Mouse (Mus musculus): ENCODE measurements at regions not wholly inside any gene's neighbourhood (a gene's known extent, or its start where the extent isn't known, plus 50 kb on each side); places are given as distances from the start of the nearest gene placed in this dataset.

DNA sequence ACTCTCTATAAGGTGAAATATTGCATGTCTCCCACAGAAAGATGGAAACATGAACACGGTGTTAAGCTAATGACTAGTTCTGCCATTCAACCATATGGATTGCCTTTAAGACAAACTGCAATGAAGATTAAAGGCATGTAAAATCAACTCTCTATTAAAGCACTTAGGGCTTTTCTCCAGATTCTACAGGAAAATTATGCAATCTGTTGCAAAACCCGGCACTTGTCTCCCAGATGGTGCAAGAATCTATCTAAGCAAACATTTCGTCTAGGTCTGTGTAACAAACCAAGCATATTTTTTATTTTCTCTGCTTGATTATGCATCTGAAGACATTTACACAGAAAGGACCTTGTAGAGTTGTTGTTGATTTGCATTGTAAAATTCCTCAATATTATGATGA is 1682.9 kb downstream of the Cdh8 start:
- no peak for DNase-seq (ENCODE audit: low spot score)
- Histone ChIP-seq H3K36me3 (ENCODE audit: insufficient read depth, low read length) (no peaks in the 10 kb centered on the region), H3K9ac (replicated peaks; ENCODE audit: low read length) (no peak overlapping the region), H3K4me1 (ENCODE audit: insufficient read depth, low read length) (no peaks in the 10 kb centered on the region), H3K4me2 (ENCODE audit: low read depth, low read length) (no peak overlapping the region), H3K9me3 (ENCODE audit: low read length) (no peaks in the 10 kb centered on the region), H3K27ac (no peak overlapping the region), H3K4me3 (ENCODE audit: low read length) (no peak overlapping the region), H3K27me3 (ENCODE audit: insufficient read depth, low read length) (no peaks in the 10 kb centered on the region)
- no peak for ATAC-seq
- WGBS: 75% methylated on average over 3 of the region's 3 CpGs
- no peak for TF ChIP-seq CTCF (IDR thresholded peaks at IDR 0.05; ENCODE audit: low read depth)

DNA sequence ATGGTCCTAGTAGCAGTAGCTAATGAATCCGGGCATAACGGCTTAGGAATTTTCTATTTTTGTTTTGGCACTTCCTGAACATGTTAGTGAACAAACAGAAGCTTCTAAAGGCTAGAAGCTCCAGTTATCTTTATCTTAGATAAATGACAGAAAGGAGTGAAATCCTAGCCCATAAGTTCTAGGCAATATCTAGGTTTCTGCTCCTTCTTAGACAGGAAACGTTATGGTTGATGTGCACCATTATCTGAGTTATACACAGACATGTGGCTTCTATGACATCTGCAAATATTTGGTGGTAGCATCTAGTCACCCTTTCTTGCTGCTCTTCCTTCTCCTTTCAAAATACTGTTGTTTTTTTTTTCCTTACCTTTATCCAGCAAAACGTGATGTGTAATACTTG is 1693.6 kb downstream of the Cdh8 start:
- H3K27me3 ChIP-seq (ENCODE audit: insufficient read depth, low read length): no peaks in the 10 kb centered on the region
- H3K4me3 ChIP-seq (ENCODE audit: low read length): no peak overlapping the region
- no peaks in the 10 kb centered on the region for H3K4me1 ChIP-seq (ENCODE audit: insufficient read depth, low read length)
- H3K27ac ChIP-seq: no peak overlapping the region
- H3K36me3 ChIP-seq (ENCODE audit: insufficient read depth, low read length): no peaks in the 10 kb centered on the region
- no peak for TF ChIP-seq CTCF (IDR thresholded peaks at IDR 0.05; ENCODE audit: low read depth)
- WGBS: 88% methylated on average over 4 of the region's 4 CpGs
- ATAC-seq (no peak), DNase-seq (ENCODE audit: low spot score) (no peak)
- H3K9me3 ChIP-seq (ENCODE audit: low read length): no peaks in the 10 kb centered on the region
- H3K4me2 ChIP-seq (ENCODE audit: low read depth, low read length): no peak overlapping the region
- H3K9ac ChIP-seq (replicated peaks; ENCODE audit: low read length): no peak overlapping the region

DNA sequence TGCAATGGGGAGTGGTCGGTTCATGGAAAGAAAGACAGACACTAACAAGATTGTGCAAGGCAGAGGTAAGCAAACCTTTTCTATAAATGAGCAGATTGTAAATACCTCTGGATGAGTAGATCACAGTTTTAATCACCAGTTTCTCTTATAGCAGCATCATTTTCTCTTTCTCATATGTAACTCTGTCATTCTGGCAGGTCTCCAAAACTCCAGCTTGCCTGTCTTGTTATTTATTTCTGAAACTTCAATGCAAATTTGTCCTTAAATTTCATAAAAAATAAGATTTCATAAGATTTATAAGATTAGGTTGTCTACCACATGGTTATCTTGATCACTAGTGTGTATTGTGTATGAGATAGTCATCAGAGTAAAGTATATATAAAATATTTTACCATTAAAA is 1714.6 kb downstream of the Cdh8 start:
- Histone ChIP-seq H3K27me3 (ENCODE audit: insufficient read depth, low read length) (no peaks in the 10 kb centered on the region), H3K9me3 (ENCODE audit: low read length) (no peaks in the 10 kb centered on the region), H3K4me2 (ENCODE audit: low read depth, low read length) (no peak overlapping the region), H3K27ac (no peak overlapping the region), H3K9ac (replicated peaks; ENCODE audit: low read length) (no peak overlapping the region), H3K4me1 (ENCODE audit: insufficient read depth, low read length) (no peaks in the 10 kb centered on the region), H3K4me3 (ENCODE audit: low read length) (no peak overlapping the region), H3K36me3 (ENCODE audit: insufficient read depth, low read length) (no peaks in the 10 kb centered on the region)
- DNase-seq (ENCODE audit: low spot score): no peak
- no peak for ATAC-seq
- no peak for TF ChIP-seq CTCF (IDR thresholded peaks at IDR 0.05; ENCODE audit: low read depth)
- 97% methylated on average over 1 of the region's 1 CpGs for WGBS

DNA sequence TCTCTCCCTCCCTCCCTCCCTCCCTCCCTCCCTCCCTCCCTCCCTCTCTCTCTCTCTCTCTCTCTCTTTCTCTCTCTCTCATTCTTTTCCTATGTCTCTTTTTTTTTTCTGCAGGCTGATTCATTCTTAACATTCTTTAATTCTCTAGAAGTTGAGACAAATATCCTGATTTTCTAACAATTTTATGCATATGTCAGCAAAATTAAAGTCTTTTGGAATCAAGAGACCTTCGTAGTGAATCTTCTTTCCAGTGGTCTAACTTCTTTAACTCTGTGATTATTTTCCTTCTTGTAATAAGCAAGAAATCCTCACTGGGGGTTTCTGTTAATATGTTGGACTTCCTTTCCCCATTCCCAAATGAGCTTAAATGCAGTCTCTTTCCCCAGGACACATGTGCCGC is 1751.9 kb downstream of the Cdh8 start:
- DNase-seq (ENCODE audit: low spot score): no peak
- ATAC-seq: no peak
- Histone ChIP-seq H3K4me1 (ENCODE audit: insufficient read depth, low read length) (no peaks in the 10 kb centered on the region), H3K27ac (no peak overlapping the region), H3K27me3 (ENCODE audit: insufficient read depth, low read length) (no peaks in the 10 kb centered on the region), H3K36me3 (ENCODE audit: insufficient read depth, low read length) (no peaks in the 10 kb centered on the region), H3K4me3 (ENCODE audit: low read length) (no peak overlapping the region), H3K9me3 (ENCODE audit: low read length) (no peaks in the 10 kb centered on the region), H3K4me2 (ENCODE audit: low read depth, low read length) (no peak overlapping the region), H3K9ac (replicated peaks; ENCODE audit: low read length) (no peak overlapping the region)
- no peak for TF ChIP-seq CTCF (IDR thresholded peaks at IDR 0.05; ENCODE audit: low read depth)
- WGBS: 80% methylated on average over 2 of the region's 2 CpGs

DNA sequence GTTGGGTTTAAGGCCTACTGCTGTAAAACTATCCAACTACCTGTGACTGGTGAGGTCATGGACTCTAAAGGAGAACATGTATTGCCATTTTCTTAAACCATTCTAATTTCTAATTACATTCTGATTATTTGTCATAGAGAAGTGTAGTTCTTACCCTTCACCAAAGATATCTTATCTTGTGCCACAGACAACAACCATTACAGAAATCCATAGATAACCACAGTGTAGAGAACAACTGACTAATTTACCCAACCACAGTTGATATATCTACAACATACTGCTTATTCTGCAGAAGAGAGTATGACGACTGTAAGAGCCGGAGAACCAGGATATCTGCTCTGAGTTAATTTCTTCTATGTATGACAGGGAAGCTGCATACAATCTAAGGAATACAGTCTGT is 1754.1 kb downstream of the Cdh8 start:
- Histone ChIP-seq H3K4me1 (ENCODE audit: insufficient read depth, low read length) (no peaks in the 10 kb centered on the region), H3K27ac (no peak overlapping the region), H3K27me3 (ENCODE audit: insufficient read depth, low read length) (no peaks in the 10 kb centered on the region), H3K36me3 (ENCODE audit: insufficient read depth, low read length) (no peaks in the 10 kb centered on the region), H3K4me3 (ENCODE audit: low read length) (no peak overlapping the region), H3K4me2 (ENCODE audit: low read depth, low read length) (no peak overlapping the region), H3K9ac (replicated peaks; ENCODE audit: low read length) (no peak overlapping the region), H3K9me3 (ENCODE audit: low read length) (no peaks in the 10 kb centered on the region)
- DNase-seq (ENCODE audit: low spot score) (no peak), ATAC-seq (no peak)
- TF ChIP-seq CTCF (IDR thresholded peaks at IDR 0.05; ENCODE audit: low read depth): no peak
- 93% methylated on average over 2 of the region's 2 CpGs for WGBS

DNA sequence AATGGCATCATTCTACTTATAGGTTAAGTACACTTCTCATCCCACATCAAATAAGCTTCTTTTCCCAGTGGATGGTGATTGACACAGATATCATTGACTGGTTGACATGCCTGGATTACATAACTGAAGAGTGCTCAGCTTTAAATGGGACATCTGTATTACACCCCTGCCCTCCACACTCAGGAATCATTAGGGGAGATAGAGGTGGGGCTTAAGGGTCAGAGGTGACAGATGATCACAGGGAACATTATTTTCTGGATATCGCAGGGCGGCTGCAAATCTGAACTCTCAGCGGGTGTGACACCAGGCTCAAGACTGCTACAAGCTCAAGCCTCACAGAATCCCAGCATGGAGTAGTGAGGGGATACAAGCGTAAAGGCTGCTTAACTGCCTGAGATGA is 1763.5 kb upstream of the Got2 start:
- no peaks in the 10 kb centered on the region for H3K9me3 ChIP-seq (ENCODE audit: low read length)
- peak; percentile 28 for DNase-seq (ENCODE audit: low spot score)
- no peak for TF ChIP-seq CTCF (IDR thresholded peaks at IDR 0.05; ENCODE audit: low read depth)

DNA sequence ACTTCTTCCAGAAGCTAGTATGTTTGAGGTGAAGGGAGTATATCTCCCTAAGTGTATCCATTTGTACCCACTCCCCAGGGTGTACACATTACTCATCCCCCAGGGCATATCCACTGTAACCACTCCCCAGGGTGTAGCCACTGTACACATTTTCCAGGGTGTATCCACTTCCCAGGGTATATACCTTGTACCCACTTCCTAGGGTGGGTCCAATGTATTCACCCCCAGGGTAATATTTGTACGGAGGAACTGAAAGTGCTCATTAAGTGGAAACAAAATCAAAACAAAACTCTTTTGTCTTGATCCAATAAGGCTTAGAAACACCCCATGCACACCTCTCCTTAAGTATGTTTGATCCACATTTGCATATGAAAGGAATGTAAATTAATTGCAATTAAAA is 1744.6 kb upstream of the Got2 start:
- H3K9ac ChIP-seq (replicated peaks; ENCODE audit: low read length): no peak overlapping the region
- no peaks in the 10 kb centered on the region for H3K36me3 ChIP-seq (ENCODE audit: insufficient read depth, low read length)
- H3K9me3 ChIP-seq (ENCODE audit: low read length): no peaks in the 10 kb centered on the region
- H3K4me2 ChIP-seq (ENCODE audit: low read depth, low read length): no peak overlapping the region
- no peak overlapping the region for H3K27ac ChIP-seq
- no peaks in the 10 kb centered on the region for H3K4me1 ChIP-seq (ENCODE audit: insufficient read depth, low read length)
- no peak for TF ChIP-seq CTCF (IDR thresholded peaks at IDR 0.05; ENCODE audit: low read depth)
- H3K4me3 ChIP-seq (ENCODE audit: low read length): no peak overlapping the region
- ATAC-seq (no peak), DNase-seq (ENCODE audit: low spot score) (no peak)
- WGBS: 15% methylated on average over 1 of the region's 1 CpGs
- no peaks in the 10 kb centered on the region for H3K27me3 ChIP-seq (ENCODE audit: insufficient read depth, low read length)

More for the DNA sequence above, 1763.5 kb upstream of the Got2 start:
- 55% methylated on average over 4 of the region's 4 CpGs for WGBS
- no peak overlapping the region for H3K9ac ChIP-seq (replicated peaks; ENCODE audit: low read length)
- no peaks in the 10 kb centered on the region for H3K4me1 ChIP-seq (ENCODE audit: insufficient read depth, low read length)
- no peak for ATAC-seq
- no peak overlapping the region for H3K4me3 ChIP-seq (ENCODE audit: low read length)
- no peaks in the 10 kb centered on the region for H3K27me3 ChIP-seq (ENCODE audit: insufficient read depth, low read length)
- no peak overlapping the region for H3K27ac ChIP-seq
- no peak overlapping the region for H3K4me2 ChIP-seq (ENCODE audit: low read depth, low read length)
- no peaks in the 10 kb centered on the region for H3K36me3 ChIP-seq (ENCODE audit: insufficient read depth, low read length)
